Mouse (Mus musculus) adipocyte (in vitro differentiated cells): ENCODE measurements at regions not wholly inside any gene's neighbourhood (a gene's known extent, or its start where the extent isn't known, plus 50 kb on each side); places are given as distances from the start of the nearest gene placed in this dataset.

Source experiments
- DNase-seq: peaks from one replicate; pipeline ENCODE4 v3.0.0-alpha.2; 2016; ENCODE audit warnings: low spot score

- no peak for DNase-seq
These were observed 85.0 kb upstream of the Pcdh18 start for GRCm38 (mm10) chr3:49842119-49842518.

- peak; percentile 74 for DNase-seq
These were observed 83.5 kb upstream of the Pcdh18 start for GRCm38 (mm10) chr3:49840448-49841156.

- no peak for DNase-seq
These were observed 57.3 kb upstream of the Pcdh18 start for GRCm38 (mm10) chr3:49814401-49814800.

- no peak for DNase-seq
These were observed 50.6 kb upstream of the Pcdh18 start for GRCm38 (mm10) chr3:49807721-49808120.

GRCm38 (mm10) chr3:49807280-49807679 is 50.2 kb upstream of the Pcdh18 start:
- DNase-seq: peak; percentile 13
